Mouse (Mus musculus) bone marrow, adult 2 months (tissue): ENCODE data around the gene Gm10282.

Experiments
- CTCF ChIP-seq: fragments of 200-500 bp; IDR thresholded peaks from 2 replicates; pipeline ENCODE4 v1.5.1; 2011; ENCODE audit warnings: low read length, control low read depth; ENCODE audit not compliant: control insufficient read depth, insufficient read depth
- POLR2A ChIP-seq: fragments of 200-500 bp; IDR thresholded peaks from 2 replicates; pipeline ENCODE4 v1.6.1; 2011; ENCODE audit warnings: low read depth, mild to moderate bottlenecking, control low read depth, low read length, borderline replicate concordance; ENCODE audit not compliant: control insufficient read depth

DNA sequence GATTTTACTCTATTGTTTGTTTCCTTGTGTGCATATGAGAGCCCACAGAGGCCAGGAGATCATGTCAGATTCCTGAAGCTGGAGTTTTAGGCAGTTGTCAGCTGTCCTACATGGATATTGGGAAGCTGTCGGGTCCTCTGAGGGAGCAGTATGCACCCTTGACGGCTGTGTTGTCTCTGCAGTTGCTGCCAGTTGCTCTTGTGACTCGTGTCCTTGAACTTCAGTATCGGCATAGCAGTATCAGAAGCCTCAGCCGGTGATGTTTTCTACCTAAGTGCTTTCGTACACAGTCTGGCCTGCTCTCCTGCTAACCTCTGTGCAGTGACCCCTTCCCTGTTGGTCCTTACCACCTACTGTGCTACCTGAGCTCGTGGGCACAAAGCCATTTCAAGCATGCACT, 41.6 kb downstream of the Gm10282 start:
- TF ChIP-seq POLR2A (no peak), CTCF (no peak)
